Comparison of ENCODE assay signal across 9 mouse cellular contexts in the genomic region with DNA sequence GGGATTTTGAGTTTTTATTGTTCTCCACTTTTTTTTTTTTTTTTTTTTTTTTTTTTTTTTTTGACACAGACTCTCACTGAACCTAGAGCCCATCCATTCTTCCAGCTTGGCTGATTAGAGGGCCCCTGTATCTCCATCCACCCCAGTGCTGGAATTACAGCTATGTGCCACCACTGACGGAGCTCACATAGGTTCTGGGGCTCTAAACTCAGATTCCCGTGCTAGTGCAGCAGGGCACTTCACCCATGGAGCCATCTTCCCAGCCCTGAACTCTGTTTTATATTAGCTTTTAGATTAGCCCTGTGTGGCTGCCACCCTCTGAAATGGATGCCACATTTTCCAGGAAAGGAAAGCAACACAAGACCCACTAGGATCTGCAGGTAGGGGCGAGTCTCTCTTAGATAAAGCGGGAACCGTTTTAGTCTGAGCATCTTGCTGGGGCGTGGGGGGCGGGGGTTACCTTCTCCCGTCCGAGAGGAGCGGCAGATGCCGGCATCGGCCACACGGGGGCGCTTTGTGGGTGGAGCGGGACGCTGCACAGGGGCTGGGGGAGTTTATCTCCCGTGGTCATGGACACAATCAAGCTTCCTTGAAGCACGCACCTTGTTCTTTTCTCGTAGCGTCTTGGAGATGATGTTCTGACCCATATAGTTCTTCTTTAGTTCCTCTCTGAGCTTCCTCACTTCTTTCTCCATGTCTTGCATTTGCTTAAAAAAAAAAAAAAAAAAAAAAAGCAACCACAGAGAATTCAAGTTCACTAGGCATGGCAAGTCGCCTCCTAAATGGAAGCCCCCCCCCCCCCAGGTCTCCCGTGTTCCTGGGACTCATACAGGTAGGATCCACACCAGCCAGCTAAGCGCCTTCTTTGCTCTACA. TPM values are rescaled to one million over a fixed set of nuclear protein-coding genes. Genes with fewer than 3 reads are reported as not detected.
A peak's percentile ranks its signal among the peaks of the same experiment; 100 is the strongest.
DNase-seq lines count a peak whose midpoint lies in the region; ATAC-seq and TF ChIP-seq lines count a peak whose summit lies in the region.
"Had no signal": no experiment of that assay in that cellular context is flagged by ENCODE, and none has a peak within 500 bp of the region (broad histone marks: within the 10 kb centered on the region; RNA-seq: fewer than 3 reads in every experiment).

No protein-coding gene starts in this region.

- peak; percentile 71 for DNase-seq in adrenal gland, postnatal 10 days
- DNase-seq in adrenal gland, adult 2 months: no peak
- DNase-seq in right cerebral cortex, adult 2 months (ENCODE audit: low spot score in 2 of 2): peak; percentile 42 to 57
- no peak for DNase-seq in right cerebral cortex, postnatal 36 days (ENCODE audit: low spot score in 2 of 2)
- peak; percentile 48 for DNase-seq in lung, adult 2 months
- peak; percentile 36 for DNase-seq in retina, postnatal 7 days (ENCODE audit: low read depth, low spot score)

- TF ChIP-seq CTCF in intestine, postnatal 0 days (IDR thresholded peaks at IDR 0.05; ENCODE audit: low read depth): peak; percentile 78
- TF ChIP-seq CTCF in lung, adult 2 months (IDR thresholded peaks at IDR 0.05; ENCODE audit: insufficient read depth, low read length): peak; percentile 31; the same call in 1 of the 2 replicates

- H3K4me1 ChIP-seq in forebrain, embryonic 12.5 days: peaks cover 7% of the 10 kb centered on the region
- no peaks in the 10 kb centered on the region for H3K4me1 ChIP-seq in intestine, postnatal 0 days (replicated peaks; ENCODE audit: control insufficient read depth, insufficient read depth, low read length)
- H3K4me1 ChIP-seq in lung, adult 2 months (ENCODE audit: control insufficient read depth, insufficient read depth, low read length): peaks cover 13% of the 10 kb centered on the region

- ATAC-seq in forebrain, embryonic 12.5 days (ENCODE audit: low FRiP score): no peak
- ATAC-seq in intestine, postnatal 0 days: 0 out of 2 replicates have a peak, but pooled peaks have one; percentile 38

- no peak for TF ChIP-seq POLR2A in lung, adult 2 months (IDR thresholded peaks at IDR 0.05; ENCODE audit: borderline replicate concordance, extremely low read depth, low read depth, low read length)

- peaks cover 9% of the 10 kb centered on the region for H3K9me3 ChIP-seq in forebrain, embryonic 12.5 days
- no peaks in the 10 kb centered on the region for H3K9me3 ChIP-seq in intestine, postnatal 0 days (ENCODE audit: control insufficient read depth)
- H3K9me3 ChIP-seq: stomach, embryonic 15.5 days had no signal

- H3K4me2 ChIP-seq in forebrain, embryonic 12.5 days: peak overlapping the region; percentile 27; the same call in 1 of the 2 replicates
- no peak overlapping the region for H3K4me2 ChIP-seq in intestine, postnatal 0 days (replicated peaks; ENCODE audit: low read depth)
- H3K4me2 ChIP-seq: stomach, embryonic 15.5 days had no signal

- H3K27me3 ChIP-seq in forebrain, embryonic 12.5 days: no peaks in the 10 kb centered on the region
- no peaks in the 10 kb centered on the region for H3K27me3 ChIP-seq in intestine, postnatal 0 days (replicated peaks; ENCODE audit: control insufficient read depth, insufficient read depth, low read length)
- H3K27me3 ChIP-seq: stomach, embryonic 15.5 days had no signal

- WGBS in forebrain, embryonic 12.5 days: 7% methylated on average over 22 of the region's 23 CpGs
- WGBS in intestine, postnatal 0 days: 18% methylated on average over 23 of the region's 23 CpGs
- WGBS in lung, adult 2 months: 15% methylated on average over 23 of the region's 23 CpGs

- no peak overlapping the region for H3K9ac ChIP-seq in forebrain, embryonic 12.5 days
- H3K9ac ChIP-seq in intestine, postnatal 0 days (ENCODE audit: low read depth, low read length): no peak overlapping the region
- H3K9ac ChIP-seq: stomach, embryonic 15.5 days had no signal

- no peak overlapping the region for H3K4me3 ChIP-seq in forebrain, embryonic 12.5 days (replicated peaks)
- H3K4me3 ChIP-seq in intestine, postnatal 0 days (ENCODE audit: low read depth, low read length): no peak overlapping the region
- no peak overlapping the region for H3K4me3 ChIP-seq in lung, adult 2 months (replicated peaks; ENCODE audit: extremely low read depth, low read depth, low read length)
- H3K4me3 ChIP-seq: stomach, embryonic 15.5 days had no signal

- no peaks in the 10 kb centered on the region for H3K36me3 ChIP-seq in forebrain, embryonic 12.5 days (replicated peaks)
- H3K36me3 ChIP-seq in intestine, postnatal 0 days (ENCODE audit: control insufficient read depth, insufficient read depth): no peaks in the 10 kb centered on the region
- H3K36me3 ChIP-seq: stomach, embryonic 15.5 days had no signal

- H3K27ac ChIP-seq in forebrain, embryonic 12.5 days: no peak overlapping the region
- H3K27ac ChIP-seq in intestine, postnatal 0 days (ENCODE audit: low read depth, low read length): no peak overlapping the region
- H3K27ac ChIP-seq: stomach, embryonic 15.5 days had no signal

RNA-seq across cellular contexts. Expression of a gene that starts 51.8 kb away (rescaled TPM):
- under 1 TPM; 0.45 to 0.79 TPM for total RNA-seq in adrenal gland, postnatal 10 days (2021)
- total RNA-seq in adrenal gland, adult 2 months (2021): under 1 TPM; 0.43 to 0.79 TPM
- 0.13 and 0.16 TPM in 2 replicates for polyA plus RNA-seq in adrenal gland, adult 2 months (2012; rRNA removed)
- 1.1 and 1.6 TPM in 2 replicates for polyA plus RNA-seq in forebrain, embryonic 12.5 days (2016; fragmentation: Nextera tagmentation; extraction: Ambion mirVana)
- polyA plus RNA-seq in intestine, postnatal 0 days (2015; fragmentation: Nextera tagmentation; extraction: Ambion mirVana): 1.2 and 1.4 TPM in 2 replicates
- 6.9 and 7.9 TPM in 2 replicates for polyA plus RNA-seq in lung, adult 2 months (2012; rRNA removed)

Comparison
In these comparisons a context has a peak if more than half of its experiments do, and no peak if none do; other contexts are left out.
1. DNase-seq: peak in adrenal gland, postnatal 10 days (single experiment), right cerebral cortex, adult 2 months (2 of 2), lung, adult 2 months (single experiment) and retina, postnatal 7 days (single experiment); none in adrenal gland, adult 2 months (single experiment) and right cerebral cortex, postnatal 36 days (0 of 2).